Mouse (Mus musculus): ENCODE results near the gene Repin1. TPM values are rescaled to one million over a fixed set of nuclear protein-coding genes. Genes with fewer than 3 reads are reported as not detected.
A peak's percentile ranks its signal among the peaks of the same experiment; 100 is the strongest.

Gene Repin1
- 42.6 and 44.0 TPM in 2 replicates for polyA plus RNA-seq (2016; fragmentation: Nextera tagmentation; extraction: Ambion mirVana)

DNA sequence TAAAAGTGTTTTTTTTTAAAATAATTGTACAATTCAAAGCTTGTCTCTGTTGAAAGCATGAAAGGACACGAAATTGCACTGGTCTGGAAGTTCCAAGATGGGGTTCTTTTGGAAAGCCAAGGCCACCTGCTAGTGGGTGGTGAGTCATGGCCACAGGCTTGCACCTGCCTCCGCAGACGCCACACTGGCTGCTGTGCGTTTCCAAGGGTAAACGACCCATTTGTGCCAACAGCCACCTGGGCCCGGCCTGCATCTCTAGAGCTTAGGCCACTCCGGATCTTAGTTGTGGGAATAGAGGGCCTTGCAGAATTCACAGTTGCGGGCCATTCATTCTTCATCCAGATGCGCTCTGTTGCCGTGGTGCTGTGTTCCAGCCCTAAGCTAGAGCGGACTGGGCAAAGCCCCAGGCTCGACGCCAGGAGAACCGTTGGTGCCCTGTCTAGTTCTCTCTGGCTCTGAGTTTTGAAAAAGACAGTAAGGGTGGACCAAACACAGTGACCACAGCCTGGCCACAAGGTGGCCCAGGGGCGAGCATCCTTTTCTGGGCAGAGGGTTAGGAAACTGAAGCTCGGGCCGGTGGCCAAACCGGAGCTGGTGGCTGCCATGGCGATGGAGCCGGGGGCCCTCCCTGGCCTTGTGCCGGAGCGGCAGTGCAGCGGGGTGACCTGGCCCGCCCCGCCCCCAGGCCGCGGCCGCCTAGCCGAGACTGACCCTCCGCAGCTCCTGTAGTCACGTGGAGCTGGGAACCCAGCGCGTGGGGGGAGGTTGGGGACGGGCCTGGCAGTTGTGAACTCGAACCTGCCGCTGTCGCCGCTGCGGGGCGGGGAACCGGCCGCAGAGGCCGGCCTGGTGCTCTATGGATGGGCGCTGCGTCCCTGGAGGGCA, at the start of gene Repin1, which contains the start of gene Gm44965:
Repin1 (plus strand) TSS at position 726 of the 885 bp plus-strand sequence.
Gm44965 (plus strand) TSS at position 784 of the 885 bp plus-strand sequence.
- ATAC-seq (ENCODE audit: low FRiP score, low read depth) = peak; percentile 93
- peak within 1 kb of the TSS; percentile 88 for H3K9ac ChIP-seq
- H3K4me2 ChIP-seq (replicated peaks) = peak within 1 kb of the TSS; percentile 66
- peaks cover 30% of the 10 kb centered on the region for H3K36me3 ChIP-seq
- peaks cover 23% of the 10 kb centered on the region for H3K9me3 ChIP-seq
- H3K27ac ChIP-seq = peak within 1 kb of the TSS; percentile 81
- no peaks in the 10 kb centered on the region for H3K27me3 ChIP-seq (replicated peaks)
- WGBS = 5% methylated on average over 45 of the region's 45 CpGs
- H3K4me3 ChIP-seq = peak within 1 kb of the TSS; percentile 78
- peaks cover 21% of the 10 kb centered on the region for H3K4me1 ChIP-seq

GRCm38 (mm10) chr6:48545251-48545650, 48.4 kb upstream of the Repin1 start:
- no peak overlapping the region for H3K4me3 ChIP-seq
- peaks cover 4% of the 10 kb centered on the region; the same call in 1 of the 2 replicates for H3K4me1 ChIP-seq
- ATAC-seq (ENCODE audit: low FRiP score, low read depth) = no peak
- H3K4me2 ChIP-seq (replicated peaks) = no peak overlapping the region
- WGBS = 86% methylated on average over 5 of the region's 5 CpGs
- H3K9ac ChIP-seq = no peak overlapping the region
- peaks cover 10% of the 10 kb centered on the region; the same call in 1 of the 2 replicates for H3K36me3 ChIP-seq
- H3K27ac ChIP-seq = no peak overlapping the region
- no peaks in the 10 kb centered on the region for H3K27me3 ChIP-seq (replicated peaks)
- H3K9me3 ChIP-seq = no peaks in the 10 kb centered on the region

DNA sequence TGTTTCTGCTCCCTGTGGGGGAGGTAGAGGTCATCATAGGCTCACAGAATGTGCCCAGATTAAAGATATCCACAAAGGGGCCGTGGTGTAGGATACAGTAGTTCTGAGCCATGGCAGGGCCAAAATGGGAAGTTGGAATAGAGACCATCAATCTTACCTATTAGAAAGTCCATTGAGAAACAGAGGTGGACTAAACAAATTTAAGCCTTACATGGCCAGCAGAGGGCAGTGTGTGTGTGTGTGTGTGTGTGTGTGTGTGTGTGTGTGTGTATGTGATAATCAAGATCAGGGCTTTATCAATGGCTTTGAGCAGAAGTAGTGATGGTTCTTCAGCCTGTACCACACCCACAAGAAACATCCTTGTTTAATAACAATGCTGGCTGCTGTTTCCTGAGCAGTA, 47.4 kb upstream of the Repin1 start:
- Histone ChIP-seq H3K9me3 (no peaks in the 10 kb centered on the region), H3K27ac (no peak overlapping the region), H3K4me1 (peaks cover 4% of the 10 kb centered on the region; the same call in 1 of the 2 replicates), H3K4me3 (no peak overlapping the region), H3K27me3 (replicated peaks) (no peaks in the 10 kb centered on the region), H3K4me2 (replicated peaks) (no peak overlapping the region), H3K9ac (no peak overlapping the region), H3K36me3 (peaks cover 4% of the 10 kb centered on the region; the same call in 1 of the 2 replicates)
- WGBS = 69% methylated on average over 1 of the region's 1 CpGs
- ATAC-seq (ENCODE audit: low FRiP score, low read depth) = 0 out of 2 replicates have a peak, but pooled peaks have one; percentile 13

- no peaks in the 10 kb centered on the region for H3K27me3 ChIP-seq (replicated peaks)
- no peak overlapping the region for H3K27ac ChIP-seq
- WGBS = 70% methylated on average over 4 of the region's 4 CpGs
- no peak for ATAC-seq (ENCODE audit: low FRiP score, low read depth)
- H3K4me1 ChIP-seq = peaks cover 3% of the 10 kb centered on the region; the same call in 1 of the 2 replicates
- no peak overlapping the region for H3K9ac ChIP-seq
- H3K4me3 ChIP-seq = no peak overlapping the region
- peaks cover 3% of the 10 kb centered on the region; the same call in 1 of the 2 replicates for H3K36me3 ChIP-seq
- no peaks in the 10 kb centered on the region for H3K9me3 ChIP-seq
- no peak overlapping the region for H3K4me2 ChIP-seq (replicated peaks)
Measured at GRCm38 (mm10) chr6:48546858-48547257, 46.8 kb upstream of the Repin1 start.

DNA sequence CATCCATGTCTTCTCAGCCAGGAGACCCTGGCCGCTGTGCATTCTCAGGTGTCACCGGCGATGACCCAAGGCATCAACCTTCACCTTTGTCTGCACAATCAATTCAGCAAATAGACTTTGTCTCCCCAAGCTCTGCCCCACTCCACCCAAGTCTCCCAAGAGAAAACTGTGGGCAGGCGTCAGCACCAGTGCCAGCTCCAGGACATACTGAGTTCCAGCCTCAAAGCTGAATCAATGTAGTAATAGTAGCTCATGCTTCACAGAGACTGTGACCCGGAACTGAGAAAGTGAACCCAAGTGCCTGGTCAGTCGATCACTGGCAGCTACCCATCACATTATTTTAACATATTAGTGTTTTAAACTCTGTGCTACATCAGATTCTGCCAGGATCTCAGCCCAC, 45.4 kb upstream of the Repin1 start:
- Histone ChIP-seq H3K27me3 (replicated peaks) (no peaks in the 10 kb centered on the region), H3K27ac (no peak overlapping the region), H3K4me2 (replicated peaks) (no peak overlapping the region), H3K4me3 (no peak overlapping the region), H3K9ac (no peak overlapping the region), H3K36me3 (no peaks in the 10 kb centered on the region), H3K4me1 (no peaks in the 10 kb centered on the region), H3K9me3 (no peaks in the 10 kb centered on the region)
- 89% methylated on average over 6 of the region's 6 CpGs for WGBS
- ATAC-seq (ENCODE audit: low FRiP score, low read depth) = no peak

GRCm38 (mm10) chr6:48552918-48553317, 40.8 kb upstream of the Repin1 start:
- no peak overlapping the region for H3K4me2 ChIP-seq (replicated peaks)
- no peaks in the 10 kb centered on the region for H3K9me3 ChIP-seq
- no peak overlapping the region for H3K27ac ChIP-seq
- no peak overlapping the region for H3K4me3 ChIP-seq
- no peak for ATAC-seq (ENCODE audit: low FRiP score, low read depth)
- no peaks in the 10 kb centered on the region for H3K27me3 ChIP-seq (replicated peaks)
- peaks cover 11% of the 10 kb centered on the region; the same call in 1 of the 2 replicates for H3K36me3 ChIP-seq
- peaks cover 17% of the 10 kb centered on the region for H3K4me1 ChIP-seq
- WGBS = 53% methylated on average over 4 of the region's 4 CpGs
- H3K9ac ChIP-seq = no peak overlapping the region

DNA sequence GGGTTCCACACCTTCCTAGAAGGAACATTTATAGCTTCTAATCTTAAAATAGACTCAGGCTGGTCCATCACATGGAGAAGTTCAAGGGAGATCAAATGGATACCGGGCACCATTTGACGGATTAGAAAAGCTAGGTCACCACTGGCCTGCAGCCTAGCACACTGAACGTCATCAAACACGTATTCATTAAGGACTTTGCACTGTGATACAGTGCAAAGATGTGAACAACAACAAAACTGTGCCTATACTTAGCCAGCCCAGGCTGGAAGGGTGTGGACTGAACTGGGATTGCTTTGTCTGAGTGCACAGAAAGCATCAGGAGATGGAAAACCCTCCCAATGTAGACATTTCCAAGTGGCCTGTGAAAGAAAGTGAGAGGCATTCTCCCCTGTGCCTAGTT, 39.9 kb upstream of the Repin1 start:
- no peaks in the 10 kb centered on the region for H3K27me3 ChIP-seq (replicated peaks)
- whole genome bisulfite sequencing = 83% methylated on average over 4 of the region's 4 CpGs
- peak overlapping the region; percentile 76 for H3K9ac ChIP-seq
- peaks cover 17% of the 10 kb centered on the region for H3K4me1 ChIP-seq
- ATAC-seq (ENCODE audit: low FRiP score, low read depth) = peak; percentile 27; the same call in 1 of the 2 replicates
- peak overlapping the region; percentile 75 for H3K4me2 ChIP-seq (replicated peaks)
- H3K27ac ChIP-seq = peak overlapping the region; percentile 92
- H3K36me3 ChIP-seq = peaks cover 13% of the 10 kb centered on the region; the same call in 1 of the 2 replicates
- no peaks in the 10 kb centered on the region for H3K9me3 ChIP-seq
- H3K4me3 ChIP-seq = peak overlapping the region; percentile 47; the same call in 1 of the 2 replicates

- peaks cover 13% of the 10 kb centered on the region for H3K36me3 ChIP-seq
- H3K4me2 ChIP-seq (replicated peaks) = peak within 1 kb of the TSS; percentile 75
- peak within 1 kb of the TSS; percentile 92 for H3K27ac ChIP-seq
- H3K4me1 ChIP-seq = peaks cover 17% of the 10 kb centered on the region
- peak within 1 kb of the TSS; percentile 76 for H3K9ac ChIP-seq
- no peaks in the 10 kb centered on the region for H3K27me3 ChIP-seq (replicated peaks)
- ATAC-seq (ENCODE audit: low FRiP score, low read depth) = peak; percentile 90
- peak within 1 kb of the TSS; percentile 47 for H3K4me3 ChIP-seq
- no peaks in the 10 kb centered on the region for H3K9me3 ChIP-seq
- WGBS = under 1% methylated on average over 39 of the region's 39 CpGs
Measured at GRCm38 (mm10) chr6:48554280-48555103, 39.2 kb upstream of the Repin1 start, which contains the start of gene Lrrc61. Lrrc61 (plus strand) TSS chr6:48554796.

DNA sequence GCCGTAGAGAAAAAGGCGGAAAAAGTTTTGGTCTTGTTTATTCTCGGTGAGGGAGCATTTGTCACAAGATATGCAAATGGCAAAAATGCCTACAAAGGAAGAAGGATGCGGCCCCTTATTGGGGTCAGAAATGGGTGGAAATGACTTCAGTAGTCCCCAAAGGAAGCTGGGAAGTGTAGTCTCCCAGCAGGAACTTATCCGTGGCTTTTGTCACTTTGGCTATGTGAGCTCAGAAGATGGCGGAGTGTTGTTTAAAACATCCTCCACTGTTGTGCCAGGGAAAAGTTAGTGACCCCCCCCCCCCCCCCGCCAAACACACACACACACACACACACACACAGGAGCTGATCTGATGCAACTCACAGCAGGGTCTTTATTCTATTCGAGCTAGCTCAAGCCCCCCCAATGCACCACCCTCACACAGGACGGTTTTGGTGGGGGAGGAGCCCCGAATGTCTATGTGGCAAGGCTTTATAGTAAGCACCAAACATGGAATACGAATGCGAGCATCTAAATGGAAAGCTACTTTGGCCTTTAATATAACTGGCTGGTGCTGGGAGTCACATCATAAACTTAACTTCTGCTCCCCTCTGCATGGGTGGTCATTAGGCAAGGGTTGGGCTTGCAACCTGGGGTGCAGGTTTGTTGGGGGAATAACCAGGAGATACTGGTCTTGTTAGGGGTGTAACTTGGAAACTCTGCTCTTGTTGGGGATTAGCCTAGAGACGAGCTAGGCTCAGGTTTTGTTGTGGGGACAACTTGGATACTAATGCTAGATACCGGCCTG, 38.4 kb upstream of the Repin1 start:
- no peaks in the 10 kb centered on the region for H3K9me3 ChIP-seq
- H3K9ac ChIP-seq = peak overlapping the region; percentile 76
- 35% methylated on average over 13 of the region's 14 CpGs for WGBS
- peak overlapping the region; percentile 47 for H3K4me3 ChIP-seq
- no peaks in the 10 kb centered on the region for H3K27me3 ChIP-seq (replicated peaks)
- H3K36me3 ChIP-seq = peaks cover 13% of the 10 kb centered on the region
- peak overlapping the region; percentile 92; the same call in 1 of the 2 replicates for H3K27ac ChIP-seq
- peak overlapping the region; percentile 75 for H3K4me2 ChIP-seq (replicated peaks)
- H3K4me1 ChIP-seq = peaks cover 17% of the 10 kb centered on the region
- peak; percentile 82 for ATAC-seq (ENCODE audit: low FRiP score, low read depth)

- Histone ChIP-seq H3K9ac (no peak overlapping the region), H3K9me3 (no peaks in the 10 kb centered on the region), H3K4me2 (replicated peaks) (peak overlapping the region; percentile 75), H3K27ac (no peak overlapping the region), H3K4me3 (no peak overlapping the region), H3K36me3 (peaks cover 13% of the 10 kb centered on the region), H3K4me1 (peaks cover 17% of the 10 kb centered on the region), H3K27me3 (replicated peaks) (no peaks in the 10 kb centered on the region)
- no peak for ATAC-seq (ENCODE audit: low FRiP score, low read depth)
- 97% methylated on average over 3 of the region's 3 CpGs for WGBS
Measured at GRCm38 (mm10) chr6:48555956-48556355, 37.7 kb upstream of the Repin1 start.

- no peak for ATAC-seq (ENCODE audit: low FRiP score, low read depth)
- H3K27ac ChIP-seq = no peak overlapping the region
- H3K9ac ChIP-seq = no peak overlapping the region
- peaks cover 6% of the 10 kb centered on the region; the same call in 1 of the 2 replicates for H3K4me1 ChIP-seq
- H3K4me2 ChIP-seq (replicated peaks) = no peak overlapping the region
- WGBS = 91% methylated on average over 4 of the region's 4 CpGs
- peaks cover 42% of the 10 kb centered on the region for H3K36me3 ChIP-seq
- no peaks in the 10 kb centered on the region for H3K27me3 ChIP-seq (replicated peaks)
- H3K4me3 ChIP-seq = no peak overlapping the region
- no peaks in the 10 kb centered on the region for H3K9me3 ChIP-seq
Measured at GRCm38 (mm10) chr6:48565693-48566310, 27.9 kb upstream of the Repin1 start.

Measured in neural tube, embryonic 12.5 days (tissue).